Mouse (Mus musculus) mouse trophoblast stem cell (cell line): Measurements from ENCODE around the gene Rab42.
"Not testable (repeated sequence)": the region's sequence is repeated elsewhere in the genome, so short reads cannot be mapped to it uniquely, and the experiment has no call there.

ENCODE experiments used
- in situ Hi-C, 2 experiments: fragments of 300-500 bp; cut with MseI, MboI; formaldehyde crosslinking; loops; 2 replicates in 1 of 2; 3 replicates in 1 of 2; pipeline ENCODE4 v1.15.1; 2025

Gene Rab42

GRCm38 (mm10) chr4:132311801-132312200 lies 8.6 kb upstream of the Rab42 start:
- in situ Hi-C loops, result no loop called here

- in situ Hi-C loops, result no loop called here
These were observed 8.0 kb upstream of the Rab42 start for GRCm38 (mm10) chr4:132311209-132311608.

GRCm38 (mm10) chr4:132309849-132310472 lies 6.8 kb upstream of the Rab42 start:
- in situ Hi-C loops, result no loop called here

GRCm38 (mm10) chr4:132309140-132309848 lies 6.1 kb upstream of the Rab42 start:
- in situ Hi-C loops, result no loop called here

GRCm38 (mm10) chr4:132308437-132309139 lies 5.4 kb upstream of the Rab42 start:
- in situ Hi-C loops, result no loop called here

GRCm38 (mm10) chr4:132306004-132306403 lies 2.8 kb upstream of the Rab42 start:
- in situ Hi-C loops, result no loop called here

GRCm38 (mm10) chr4:132305276-132305675 lies 2.1 kb upstream of the Rab42 start:
- in situ Hi-C loops, result no loop called here

- in situ Hi-C loops, result not testable (repeated sequence)
These were observed 299 bp upstream of the Rab42 start for GRCm38 (mm10) chr4:132303484-132303883.

- in situ Hi-C loops, result no loop called here
These were observed 933 bp downstream of the Rab42 start for GRCm38 (mm10) chr4:132301965-132302938.

GRCm38 (mm10) chr4:132301486-132301885 lies 1.7 kb downstream of the Rab42 start:
- in situ Hi-C loops, result no loop called here

GRCm38 (mm10) chr4:132299849-132300248 lies 3.3 kb downstream of the Rab42 start:
- in situ Hi-C loops, result no loop called here

- in situ Hi-C loops, result no loop called here
These were observed 7.3 kb downstream of the Rab42 start for GRCm38 (mm10) chr4:132295696-132296390.

GRCm38 (mm10) chr4:132293682-132294240 lies 9.4 kb downstream of the Rab42 start:
- in situ Hi-C loops, result no loop called here

- in situ Hi-C loops, result no loop called here
These were observed 10.2 kb downstream of the Rab42 start for GRCm38 (mm10) chr4:132292988-132293387.

GRCm38 (mm10) chr4:132291624-132292335 lies 11.4 kb downstream of the Rab42 start:
- in situ Hi-C loops, result no loop called here

GRCm38 (mm10) chr4:132291056-132291455 lies 12.1 kb downstream of the Rab42 start:
- in situ Hi-C loops, result no loop called here

- in situ Hi-C loops, result not testable (repeated sequence)
These were observed 14.3 kb downstream of the Rab42 start for GRCm38 (mm10) chr4:132288840-132289239.

- in situ Hi-C loops, result no loop called here
These were observed 27.2 kb downstream of the Rab42 start for GRCm38 (mm10) chr4:132275949-132276348.

GRCm38 (mm10) chr4:132274156-132274862 lies 28.9 kb downstream of the Rab42 start, which contains the start of gene Taf12:
Gene Taf12 (plus strand): TSS chr4:132274375.
- in situ Hi-C loops, result no loop called here
